Mouse (Mus musculus) adrenal gland, postnatal 4 days (tissue): ENCODE data around the gene Herc1. TPM values are rescaled to one million over a fixed set of nuclear protein-coding genes. Genes with fewer than 3 reads are reported as not detected.
"Not testable (repeated sequence)": the region's sequence is repeated elsewhere in the genome, so short reads cannot be mapped to it uniquely, and the experiment has no call there.

Experiments used
- DNase-seq, 2 experiments: peaks; one replicate each; pipeline ENCODE4 v3.0.0; 2021 to 2022; ENCODE audit warnings: low spot score in 2 of 2, mixed read lengths in 2 of 2
- total RNA-seq, 2 experiments: library from RNA; stranded (reverse); gene quantifications; 2 replicates each; pipeline ENCODE4 v1.2.3; 2021

Herc1 gene
- total RNA-seq, 2 experiments from 2014 or later = 43.3 to 51.3 TPM

GRCm38 (mm10) chr9:66347405-66348035, 2.7 kb upstream of the Herc1 start:
- DNase-seq = no peak

GRCm38 (mm10) chr9:66349144-66349859, 948 bp upstream of the Herc1 start:
- DNase-seq = no peak

GRCm38 (mm10) chr9:66350788-66351430, 659 bp downstream of the Herc1 start:
- DNase-seq = no peak

GRCm38 (mm10) chr9:66352704-66353103, 2.5 kb downstream of the Herc1 start:
- DNase-seq = no peak

GRCm38 (mm10) chr9:66359135-66359534, 8.9 kb downstream of the Herc1 start:
- no peak for DNase-seq

GRCm38 (mm10) chr9:66360143-66360690, 10.0 kb downstream of the Herc1 start:
- no peak for DNase-seq

- DNase-seq = no peak
Observed at GRCm38 (mm10) chr9:66368890-66369433, 18.7 kb downstream of the Herc1 start.

- no peak for DNase-seq
Observed at GRCm38 (mm10) chr9:66370334-66370733, 20.1 kb downstream of the Herc1 start.

- no peak for DNase-seq
Observed at GRCm38 (mm10) chr9:66370847-66371246, 20.6 kb downstream of the Herc1 start.

- DNase-seq = no peak
Observed at GRCm38 (mm10) chr9:66373432-66373831, 23.2 kb downstream of the Herc1 start.

- DNase-seq = no peak
Observed at GRCm38 (mm10) chr9:66374495-66375478, 24.5 kb downstream of the Herc1 start.

GRCm38 (mm10) chr9:66383417-66383816, 33.2 kb downstream of the Herc1 start:
- DNase-seq = no peak

GRCm38 (mm10) chr9:66390338-66390737, 40.1 kb downstream of the Herc1 start:
- not testable (repeated sequence) for DNase-seq

- DNase-seq = no peak
Observed at GRCm38 (mm10) chr9:66393304-66393703, 43.1 kb downstream of the Herc1 start.

GRCm38 (mm10) chr9:66423492-66423891, 73.2 kb downstream of the Herc1 start:
- no peak for DNase-seq

- DNase-seq = no peak
Observed at GRCm38 (mm10) chr9:66440007-66440406, 89.8 kb downstream of the Herc1 start.

- DNase-seq = no peak
Observed at GRCm38 (mm10) chr9:66448253-66448652, 98.0 kb downstream of the Herc1 start.

- no peak for DNase-seq
Observed at GRCm38 (mm10) chr9:66465087-66465486, 114.8 kb downstream of the Herc1 start.

GRCm38 (mm10) chr9:66477785-66478184, 127.5 kb downstream of the Herc1 start:
- DNase-seq = no peak

GRCm38 (mm10) chr9:66483429-66483828, 133.2 kb downstream of the Herc1 start:
- no peak for DNase-seq
